34 mouse cellular contexts compared by ENCODE assay signal in genomic region chr16:10773543-10773942, GRCm38 (mm10). TPM values are rescaled to one million over a fixed set of nuclear protein-coding genes. Genes with fewer than 3 reads are reported as not detected.
DNase-seq lines count a peak whose midpoint lies in the region; ATAC-seq and TF ChIP-seq lines count a peak whose summit lies in the region.
"Had no signal": no experiment of that assay in that cellular context is flagged by ENCODE, and none has a peak within 500 bp of the region (broad histone marks: within the 10 kb centered on the region; RNA-seq: fewer than 3 reads in every experiment).

No protein-coding gene starts in this region.

- intact Hi-C loops in heart, adult 2 months (cut with DNase I), result no loop called here

- H3K4me1 ChIP-seq in heart, embryonic 10.5 days, result peaks cover 54% of the 10 kb centered on the region
- H3K4me1 ChIP-seq in heart, adult 2 months (ENCODE audit: control insufficient read depth, insufficient read depth, low read length), result no peaks in the 10 kb centered on the region; the same call in none of the 2 replicates
- no peaks in the 10 kb centered on the region for H3K4me1 ChIP-seq in midbrain, embryonic 12.5 days
- no peaks in the 10 kb centered on the region for H3K4me1 ChIP-seq in midbrain, embryonic 13.5 days (replicated peaks)
- no peaks in the 10 kb centered on the region for H3K4me1 ChIP-seq in forebrain, embryonic 13.5 days

- no peak overlapping the region for H3K4me2 ChIP-seq in midbrain, embryonic 12.5 days (replicated peaks)
- H3K4me2 ChIP-seq in midbrain, embryonic 13.5 days (replicated peaks), result no peak overlapping the region
- no peak overlapping the region for H3K4me2 ChIP-seq in myocyte (ENCODE audit: low read depth)
- no peak overlapping the region for H3K4me2 ChIP-seq in forebrain, embryonic 13.5 days
- H3K4me2 ChIP-seq: heart, embryonic 13.5 days; hindbrain, embryonic 14.5 days had no signal

- H3K9ac ChIP-seq in heart, adult 2 months (ENCODE audit: low read depth, low read length), result no peak overlapping the region
- 0 out of 2 replicates have a peak overlapping the region, but pooled peaks have one; percentile 17 for H3K9ac ChIP-seq in midbrain, embryonic 12.5 days (replicated peaks)
- H3K9ac ChIP-seq in midbrain, embryonic 13.5 days (replicated peaks), result no peak overlapping the region
- H3K9ac ChIP-seq in forebrain, embryonic 13.5 days, result no peak overlapping the region
- H3K9ac ChIP-seq: forebrain, postnatal 0 days; heart, embryonic 13.5 days; hindbrain, embryonic 14.5 days had no signal

- H3K36me3 ChIP-seq in heart, embryonic 10.5 days, result no peaks in the 10 kb centered on the region
- H3K36me3 ChIP-seq in heart, adult 2 months (ENCODE audit: control insufficient read depth, insufficient read depth, low read length), result no peaks in the 10 kb centered on the region
- no peaks in the 10 kb centered on the region for H3K36me3 ChIP-seq in midbrain, embryonic 12.5 days
- no peaks in the 10 kb centered on the region for H3K36me3 ChIP-seq in midbrain, embryonic 13.5 days
- H3K36me3 ChIP-seq in myocyte (ENCODE audit: control insufficient read depth, insufficient read depth), result no peaks in the 10 kb centered on the region
- no peaks in the 10 kb centered on the region for H3K36me3 ChIP-seq in forebrain, embryonic 13.5 days (ENCODE audit: poor library complexity, severe bottlenecking)
- H3K36me3 ChIP-seq: forebrain, embryonic 10.5 days; G1E; heart, embryonic 13.5 days had no signal

- no peak for TF ChIP-seq CTCF in heart, adult 2 months (IDR thresholded peaks at IDR 0.05)

- ATAC-seq in midbrain, embryonic 12.5 days (ENCODE audit: low FRiP score, low read depth), result no peak
- ATAC-seq in midbrain, embryonic 13.5 days, result no peak
- ATAC-seq in forebrain, embryonic 13.5 days, result no peak
- ATAC-seq: forebrain, embryonic 14.5 days; forebrain, postnatal 0 days; hindbrain, postnatal 0 days; Patski had no signal

- TF ChIP-seq POLR2A in heart, adult 2 months (IDR thresholded peaks at IDR 0.05; ENCODE audit: insufficient read depth, low read depth, low read length), result no peak
- no peak for TF ChIP-seq POLR2A in myocyte (IDR thresholded peaks at IDR 0.05; ENCODE audit: insufficient read length, low read depth)

- 76% methylated on average over 8 of the region's 8 CpGs for WGBS in heart, embryonic 10.5 days
- 84% methylated on average over 8 of the region's 8 CpGs for WGBS in heart, adult 2 months
- WGBS in midbrain, embryonic 12.5 days, result 85% methylated on average over 8 of the region's 8 CpGs
- WGBS in midbrain, embryonic 13.5 days, result 87% methylated on average over 8 of the region's 8 CpGs
- 90% methylated on average over 8 of the region's 8 CpGs for WGBS in forebrain, embryonic 13.5 days

- peaks cover 15% of the 10 kb centered on the region for H3K27me3 ChIP-seq in heart, embryonic 10.5 days (ENCODE audit: insufficient read depth, poor library complexity, severe bottlenecking)
- no peaks in the 10 kb centered on the region for H3K27me3 ChIP-seq in heart, adult 2 months (ENCODE audit: control insufficient read depth, insufficient read depth, low read length)
- H3K27me3 ChIP-seq in midbrain, embryonic 12.5 days, result no peaks in the 10 kb centered on the region
- H3K27me3 ChIP-seq in midbrain, embryonic 13.5 days, result peaks cover 6% of the 10 kb centered on the region; the same call in 1 of the 2 replicates
- H3K27me3 ChIP-seq in myocyte (ENCODE audit: control insufficient read depth, insufficient read depth, insufficient read length), result no peaks in the 10 kb centered on the region
- 0 out of 2 replicates have a peak, but pooled peaks cover 3% of the 10 kb centered on the region for H3K27me3 ChIP-seq in forebrain, embryonic 13.5 days
- H3K27me3 ChIP-seq: heart, embryonic 13.5 days; Patski had no signal

- H3K27ac ChIP-seq in heart, embryonic 10.5 days, result 0 out of 2 replicates have a peak overlapping the region, but pooled peaks have one; percentile 16
- H3K27ac ChIP-seq in heart, adult 2 months, result no peak overlapping the region
- no peak overlapping the region for H3K27ac ChIP-seq in midbrain, embryonic 12.5 days (replicated peaks)
- H3K27ac ChIP-seq in midbrain, embryonic 13.5 days, result no peak overlapping the region
- no peak overlapping the region for H3K27ac ChIP-seq in forebrain, embryonic 13.5 days
- H3K27ac ChIP-seq: forebrain, embryonic 10.5 days; gastrocnemius, adult 2 months; heart, embryonic 13.5 days; hindbrain, embryonic 14.5 days; hindbrain, postnatal 0 days had no signal

- H3K79me2 ChIP-seq in heart, adult 2 months (replicated peaks; ENCODE audit: control insufficient read depth, insufficient read depth, low read length), result no peaks in the 10 kb centered on the region
- no peaks in the 10 kb centered on the region for H3K79me2 ChIP-seq in myocyte (ENCODE audit: control insufficient read depth, insufficient read depth)

- no peak overlapping the region for H3K4me3 ChIP-seq in heart, embryonic 10.5 days
- no peak overlapping the region for H3K4me3 ChIP-seq in heart, adult 2 months
- H3K4me3 ChIP-seq in midbrain, embryonic 12.5 days, result no peak overlapping the region
- H3K4me3 ChIP-seq in midbrain, embryonic 13.5 days (replicated peaks), result no peak overlapping the region
- no peak overlapping the region for H3K4me3 ChIP-seq in myocyte
- H3K4me3 ChIP-seq in forebrain, embryonic 13.5 days, result no peak overlapping the region
- H3K4me3 ChIP-seq: forebrain, embryonic 10.5 days; gastrocnemius, adult 2 months; heart, embryonic 13.5 days had no signal

- H3K9me3 ChIP-seq in heart, embryonic 10.5 days, result no peaks in the 10 kb centered on the region
- no peaks in the 10 kb centered on the region for H3K9me3 ChIP-seq in midbrain, embryonic 12.5 days
- no peaks in the 10 kb centered on the region for H3K9me3 ChIP-seq in midbrain, embryonic 13.5 days
- no peaks in the 10 kb centered on the region for H3K9me3 ChIP-seq in forebrain, embryonic 13.5 days (replicated peaks)
- H3K9me3 ChIP-seq: forebrain, embryonic 10.5 days; G1E; heart, embryonic 13.5 days had no signal

- no peak for DNase-seq in heart, embryonic 10.5 days (ENCODE audit: low spot score)
- no peak for DNase-seq in heart, adult 2 months
- DNase-seq in CD4-positive helper T cell, adult 2 months (ENCODE audit: low read depth, low spot score), result peak; percentile 18
- DNase-seq: adrenal gland, postnatal 10 days; adrenal gland, postnatal 36 days; B cell, adult 2 months; cerebellum, adult 18-20 months; cerebellum, adult 9-10 months; cerebellum, postnatal 14 days; forebrain, postnatal 0 days; gastrocnemius, adult 2 months; gastrocnemius, postnatal 14 days; heart, adult 11 months; heart, postnatal 14 days; heart, postnatal 4 days had no signal

- TF ChIP-seq EP300 in heart, adult 2 months (IDR thresholded peaks at IDR 0.05; ENCODE audit: insufficient read depth, low read depth, low read length), result no peak

- no peak overlapping the region for H3ac ChIP-seq in myocyte (ENCODE audit: control insufficient read depth, insufficient read length)

TF ChIP-seq in myocyte, 11 proteins besides CTCF, POLR2A, EP300 and RAD21 (continues in another document):
- TF ChIP-seq MAX (IDR thresholded peaks at IDR 0.05; ENCODE audit: low read depth), result no peak

RNA-seq across cellular contexts. Expression of gene Socs1, which starts 11.8 kb away (rescaled TPM):
- polyA plus RNA-seq in heart, embryonic 10.5 days (2016; fragmentation: Nextera tagmentation; extraction: Ambion mirVana), result 3.7 and 4.1 TPM in 2 replicates
- total RNA-seq in heart, adult 2 months (2021), result under 1 TPM; 0.34 to 0.48 TPM
- polyA plus RNA-seq in heart, adult 2 months (2012; rRNA removed), result 0.94 and 1.2 TPM in 2 replicates
- 2.5 and 3.4 TPM in 2 replicates for polyA plus RNA-seq in midbrain, embryonic 12.5 days (2016; fragmentation: Nextera tagmentation; extraction: Ambion mirVana)
- 1.3 and 2.3 TPM in 2 replicates for polyA plus RNA-seq in midbrain, embryonic 13.5 days (2015; fragmentation: Nextera tagmentation; extraction: Ambion mirVana)
- polyA plus RNA-seq in myocyte (2012; fragmentation: generic; extraction: Trizol), result 1.7 TPM
- polyA plus RNA-seq in forebrain, embryonic 13.5 days (2015; fragmentation: Nextera tagmentation; extraction: Ambion mirVana), result 1.3 and 1.5 TPM in 2 replicates

RNA-seq across cellular contexts. Expression of gene Tnp2, which starts 14.9 kb away (rescaled TPM):
- not detected in 2 replicates for polyA plus RNA-seq in heart, embryonic 10.5 days (2016; fragmentation: Nextera tagmentation; extraction: Ambion mirVana)
- not detected for total RNA-seq in heart, adult 2 months (2021)
- polyA plus RNA-seq in heart, adult 2 months (2012; rRNA removed), result 4.9 and 6.8 TPM in 2 replicates
- polyA plus RNA-seq in midbrain, embryonic 12.5 days (2016; fragmentation: Nextera tagmentation; extraction: Ambion mirVana), result not detected in 2 replicates
- polyA plus RNA-seq in midbrain, embryonic 13.5 days (2015; fragmentation: Nextera tagmentation; extraction: Ambion mirVana), result not detected in 2 replicates
- 0.12 TPM for polyA plus RNA-seq in myocyte (2012; fragmentation: generic; extraction: Trizol)
- polyA plus RNA-seq in forebrain, embryonic 13.5 days (2015; fragmentation: Nextera tagmentation; extraction: Ambion mirVana), result not detected in 2 replicates
- total RNA-seq: adrenal gland, adult 18-20 months; adrenal gland, postnatal 10 days; adrenal gland, postnatal 36 days; forebrain, postnatal 0 days; G1E; gastrocnemius, adult 2 months; gastrocnemius, postnatal 14 days; gastrocnemius, postnatal 4 days; heart, postnatal 14 days; heart, postnatal 4 days; hindbrain, postnatal 0 days had no signal
- polyA plus RNA-seq: embryonic facial prominence, embryonic 11.5 days; embryonic facial prominence, embryonic 14.5 days; forebrain, embryonic 10.5 days; forebrain, embryonic 14.5 days; forebrain, postnatal 0 days; frontal cortex, adult 2 months; G1E; heart, embryonic 13.5 days; hindbrain, embryonic 11.5 days; hindbrain, embryonic 14.5 days; hindbrain, postnatal 0 days; Patski had no signal

RNA-seq across cellular contexts. Expression of gene Prm3, which starts 17.2 kb away (rescaled TPM):
- not detected in 2 replicates for polyA plus RNA-seq in heart, embryonic 10.5 days (2016; fragmentation: Nextera tagmentation; extraction: Ambion mirVana)
- total RNA-seq in heart, adult 2 months (2021), result not detected
- polyA plus RNA-seq in heart, adult 2 months (2012; rRNA removed), result 0.41 TPM in 1 of 2 replicates, not detected in the other
- polyA plus RNA-seq in midbrain, embryonic 12.5 days (2016; fragmentation: Nextera tagmentation; extraction: Ambion mirVana), result not detected in 2 replicates
- polyA plus RNA-seq in midbrain, embryonic 13.5 days (2015; fragmentation: Nextera tagmentation; extraction: Ambion mirVana), result not detected in 2 replicates
- not detected for polyA plus RNA-seq in myocyte (2012; fragmentation: generic; extraction: Trizol)
- not detected in 2 replicates for polyA plus RNA-seq in forebrain, embryonic 13.5 days (2015; fragmentation: Nextera tagmentation; extraction: Ambion mirVana)
- total RNA-seq: adrenal gland, adult 18-20 months; adrenal gland, postnatal 10 days; adrenal gland, postnatal 36 days; CH12.LX; forebrain, postnatal 0 days; G1E; gastrocnemius, adult 2 months; gastrocnemius, postnatal 14 days; gastrocnemius, postnatal 4 days; heart, postnatal 14 days; heart, postnatal 4 days; hindbrain, postnatal 0 days had no signal
- polyA plus RNA-seq: embryonic facial prominence, embryonic 11.5 days; embryonic facial prominence, embryonic 14.5 days; forebrain, embryonic 10.5 days; forebrain, embryonic 14.5 days; forebrain, postnatal 0 days; frontal cortex, adult 2 months; G1E; heart, embryonic 13.5 days; heart, embryonic 16.5 days; hindbrain, embryonic 11.5 days; hindbrain, embryonic 14.5 days; hindbrain, postnatal 0 days; Patski had no signal

RNA-seq across cellular contexts. Expression of gene Prm2, which starts 22.4 kb away (rescaled TPM):
- not detected in 2 replicates for polyA plus RNA-seq in heart, embryonic 10.5 days (2016; fragmentation: Nextera tagmentation; extraction: Ambion mirVana)
- total RNA-seq in heart, adult 2 months (2021), result not detected
- 4.9 and 5.7 TPM in 2 replicates for polyA plus RNA-seq in heart, adult 2 months (2012; rRNA removed)
- polyA plus RNA-seq in midbrain, embryonic 12.5 days (2016; fragmentation: Nextera tagmentation; extraction: Ambion mirVana), result not detected in 2 replicates
- polyA plus RNA-seq in midbrain, embryonic 13.5 days (2015; fragmentation: Nextera tagmentation; extraction: Ambion mirVana), result not detected in 2 replicates
- not detected for polyA plus RNA-seq in myocyte (2012; fragmentation: generic; extraction: Trizol)
- polyA plus RNA-seq in forebrain, embryonic 13.5 days (2015; fragmentation: Nextera tagmentation; extraction: Ambion mirVana), result not detected in 2 replicates
- total RNA-seq: adrenal gland, adult 18-20 months; adrenal gland, postnatal 10 days; adrenal gland, postnatal 36 days; CH12.LX; forebrain, postnatal 0 days; gastrocnemius, adult 2 months; gastrocnemius, postnatal 14 days; gastrocnemius, postnatal 4 days; heart, postnatal 14 days; heart, postnatal 4 days; hindbrain, postnatal 0 days had no signal
- polyA plus RNA-seq: embryonic facial prominence, embryonic 11.5 days; embryonic facial prominence, embryonic 14.5 days; forebrain, embryonic 10.5 days; forebrain, embryonic 14.5 days; forebrain, postnatal 0 days; frontal cortex, adult 2 months; G1E; heart, embryonic 13.5 days; heart, embryonic 16.5 days; hindbrain, embryonic 11.5 days; hindbrain, embryonic 14.5 days; hindbrain, postnatal 0 days; Patski had no signal

RNA-seq across cellular contexts. Expression of gene Prm1, which starts 32.1 kb away (rescaled TPM):
- 0.36 TPM in 1 of 2 replicates, not detected in the other for polyA plus RNA-seq in heart, embryonic 10.5 days (2016; fragmentation: Nextera tagmentation; extraction: Ambion mirVana)
- not detected for total RNA-seq in heart, adult 2 months (2021)
- 4.7 and 5.2 TPM in 2 replicates for polyA plus RNA-seq in heart, adult 2 months (2012; rRNA removed)
- not detected in 2 replicates for polyA plus RNA-seq in midbrain, embryonic 12.5 days (2016; fragmentation: Nextera tagmentation; extraction: Ambion mirVana)
- not detected in 2 replicates for polyA plus RNA-seq in midbrain, embryonic 13.5 days (2015; fragmentation: Nextera tagmentation; extraction: Ambion mirVana)
- polyA plus RNA-seq in myocyte (2012; fragmentation: generic; extraction: Trizol), result not detected
- polyA plus RNA-seq in forebrain, embryonic 13.5 days (2015; fragmentation: Nextera tagmentation; extraction: Ambion mirVana), result not detected in 2 replicates
- total RNA-seq: adrenal gland, adult 18-20 months; adrenal gland, postnatal 10 days; adrenal gland, postnatal 36 days; CH12.LX; forebrain, postnatal 0 days; G1E; gastrocnemius, adult 2 months; gastrocnemius, postnatal 14 days; gastrocnemius, postnatal 4 days; heart, postnatal 14 days; heart, postnatal 4 days; hindbrain, postnatal 0 days had no signal
- polyA plus RNA-seq: embryonic facial prominence, embryonic 11.5 days; embryonic facial prominence, embryonic 14.5 days; forebrain, embryonic 10.5 days; forebrain, embryonic 14.5 days; forebrain, postnatal 0 days; frontal cortex, adult 2 months; G1E; hindbrain, embryonic 11.5 days had no signal
